In the genomic region with DNA sequence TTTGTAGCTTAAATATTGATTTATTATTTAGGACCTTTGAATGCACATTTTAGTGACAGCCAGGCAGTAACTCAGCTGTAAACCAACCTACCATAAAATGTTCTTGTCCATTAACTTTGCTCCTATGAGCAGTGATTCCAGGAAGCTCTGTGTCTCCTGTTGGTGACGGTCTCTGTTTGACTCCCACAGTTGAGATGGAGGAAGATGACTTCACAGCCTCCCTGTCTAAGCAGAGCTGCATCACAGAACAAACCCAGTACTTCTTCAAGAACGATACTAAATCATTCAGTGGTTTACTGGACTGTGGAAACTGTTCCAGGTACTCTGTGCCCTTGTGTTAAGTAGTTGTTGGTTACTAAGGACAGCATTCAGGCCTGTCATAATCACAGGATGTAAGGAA, we compare ENCODE assay signal across 19 mouse cellular contexts.
"Had no signal": no experiment of that assay in that cellular context is flagged by ENCODE, and none has a peak within 500 bp of the region (broad histone marks: within the 10 kb centered on the region; RNA-seq: fewer than 3 reads in every experiment).

No protein-coding gene starts in this region.

- H3K4me1 ChIP-seq: midbrain, embryonic 10.5 days; midbrain, embryonic 12.5 days; neural tube, embryonic 13.5 days; neural tube, embryonic 15.5 days had no signal

- H3K36me3 ChIP-seq: midbrain, embryonic 10.5 days; midbrain, embryonic 12.5 days had no signal

- H3K4me3 ChIP-seq: midbrain, embryonic 10.5 days; midbrain, embryonic 12.5 days; myocyte; neural tube, embryonic 13.5 days; neural tube, embryonic 15.5 days had no signal

- ATAC-seq: midbrain, embryonic 16.5 days had no signal

- H3K9me3 ChIP-seq: midbrain, embryonic 10.5 days; midbrain, embryonic 12.5 days; neural tube, embryonic 13.5 days; neural tube, embryonic 15.5 days had no signal

- H3K4me2 ChIP-seq: lung, embryonic 14.5 days; midbrain, embryonic 12.5 days; neural tube, embryonic 13.5 days; neural tube, embryonic 15.5 days had no signal

- H3K27ac ChIP-seq: midbrain, embryonic 10.5 days; midbrain, embryonic 12.5 days; neural tube, embryonic 13.5 days; neural tube, embryonic 15.5 days had no signal

- DNase-seq: lung, adult 18-20 months; lung, embryonic 14.5 days; lung, postnatal 10 days; lung, postnatal 4 days; midbrain, embryonic 14.5 days; retina, postnatal 1 day; right cerebral cortex, adult 18-20 months; right cerebral cortex, postnatal 25 days; right cerebral cortex, postnatal 4 days; spleen, adult 18-20 months; thymus, adult 18-20 months; thymus, postnatal 14 days; thymus, postnatal 36 days had no signal

- H3K9ac ChIP-seq: lung, embryonic 14.5 days; midbrain, embryonic 12.5 days; neural tube, embryonic 13.5 days; neural tube, embryonic 15.5 days had no signal

- H3K27me3 ChIP-seq: midbrain, embryonic 12.5 days; neural tube, embryonic 13.5 days; neural tube, embryonic 15.5 days had no signal
